Mouse (Mus musculus) erythroblast, embryonic 14.5 days (primary cell): ENCODE data around the gene Ppp1r14c.

Source experiments
- GATA1 ChIP-seq: IDR thresholded peaks from 2 replicates; pipeline ENCODE4 v1.6.1; 2012; ENCODE audit warnings: low read length, inconsistent platforms, mixed read lengths
- TAL1 ChIP-seq: IDR thresholded peaks from 3 replicates; pipeline ENCODE4 v1.6.1; 2012; ENCODE audit warnings: low read length, inconsistent platforms, mixed read lengths

DNA sequence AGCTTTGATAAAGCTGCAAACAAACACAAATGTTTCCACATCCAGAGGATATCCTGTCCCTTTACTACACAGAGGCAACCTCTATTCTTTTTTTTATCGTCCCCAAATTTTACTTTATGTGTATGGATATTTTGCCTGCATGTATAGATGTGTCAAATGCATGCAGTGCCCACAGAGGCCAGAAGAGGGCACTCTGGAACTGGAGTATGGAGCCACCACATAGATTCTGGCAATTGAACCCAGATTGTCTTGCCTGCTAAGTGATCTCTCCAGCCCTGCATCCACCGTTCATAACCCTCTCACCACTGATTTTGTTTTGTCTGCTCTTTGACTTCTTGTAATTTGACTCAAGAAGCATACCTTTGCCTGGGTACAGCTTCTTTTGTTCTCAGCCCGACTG is 33.0 kb upstream of the Ppp1r14c start:
- TF ChIP-seq GATA1 (no peak), TAL1 (no peak)
